Mouse (Mus musculus): ENCODE data around the gene Fbxw19. TPM values are rescaled to one million over a fixed set of nuclear protein-coding genes. Genes with fewer than 3 reads are reported as not detected.

Fbxw19 gene
- not detected for polyA plus RNA-seq (2015; fragmentation: Illumina TruSeq; extraction: RNeasy Lipid Tissue Mini Kit (QIAGEN cat#74804); ENCODE audit: low read depth, low replicate concordance)

GRCm38 (mm10) chr9:109495775-109496174 lies at the start of gene Fbxw19:
Gene Fbxw19, minus strand, starts transcription at chr9:109495875.

GRCm38 (mm10) chr9:109449040-109449439 lies 46.6 kb downstream of the Fbxw19 start, which contains the start of gene Fbxw16:
Gene Fbxw16, minus strand, starts transcription at chr9:109449140.

Other genes with a start within 250 kb of the Fbxw19 start
- not detected for gene Fbxw14, start 208.2 kb downstream of the Fbxw19 start, polyA plus RNA-seq (2015; fragmentation: Illumina TruSeq; extraction: RNeasy Lipid Tissue Mini Kit (QIAGEN cat#74804); ENCODE audit: low read depth, low replicate concordance)
- not detected for gene Fbxw28, start 156.2 kb downstream of the Fbxw19 start, polyA plus RNA-seq (2015; fragmentation: Illumina TruSeq; extraction: RNeasy Lipid Tissue Mini Kit (QIAGEN cat#74804); ENCODE audit: low read depth, low replicate concordance)
- gene Fbxw22, start 91.6 kb downstream of the Fbxw19 start, polyA plus RNA-seq (2015; fragmentation: Illumina TruSeq; extraction: RNeasy Lipid Tissue Mini Kit (QIAGEN cat#74804); ENCODE audit: low read depth, low replicate concordance), result not detected
- gene Fbxw16, start 46.7 kb downstream of the Fbxw19 start, polyA plus RNA-seq (2015; fragmentation: Illumina TruSeq; extraction: RNeasy Lipid Tissue Mini Kit (QIAGEN cat#74804); ENCODE audit: low read depth, low replicate concordance), result not detected
- gene Fbxw15, start 72.4 kb upstream of the Fbxw19 start, polyA plus RNA-seq (2015; fragmentation: Illumina TruSeq; extraction: RNeasy Lipid Tissue Mini Kit (QIAGEN cat#74804); ENCODE audit: low read depth, low replicate concordance), result not detected
- gene Fbxw24, start 130.2 kb upstream of the Fbxw19 start, polyA plus RNA-seq (2015; fragmentation: Illumina TruSeq; extraction: RNeasy Lipid Tissue Mini Kit (QIAGEN cat#74804); ENCODE audit: low read depth, low replicate concordance), result not detected
- not detected for gene Fbxw25, start 168.8 kb upstream of the Fbxw19 start, polyA plus RNA-seq (2015; fragmentation: Illumina TruSeq; extraction: RNeasy Lipid Tissue Mini Kit (QIAGEN cat#74804); ENCODE audit: low read depth, low replicate concordance)
- gene Fbxw18, start 206.8 kb upstream of the Fbxw19 start, polyA plus RNA-seq (2015; fragmentation: Illumina TruSeq; extraction: RNeasy Lipid Tissue Mini Kit (QIAGEN cat#74804); ENCODE audit: low read depth, low replicate concordance), result not detected